Comparison of ENCODE assay signal across 12 mouse cellular contexts in genomic region chr7:88318904-88319303, GRCm38 (mm10).
"Had no signal": no experiment of that assay in that cellular context is flagged by ENCODE, and none has a peak within 500 bp of the region (broad histone marks: within the 10 kb centered on the region; RNA-seq: fewer than 3 reads in every experiment).

No protein-coding gene starts in this region.

- H3K4me3 ChIP-seq: limb, embryonic 15.5 days; liver, embryonic 12.5 days; midbrain, embryonic 13.5 days; neural tube, embryonic 15.5 days had no signal

- H3K36me3 ChIP-seq: limb, embryonic 15.5 days; liver, embryonic 12.5 days; midbrain, embryonic 13.5 days; neural tube, embryonic 15.5 days had no signal

- H3K9me3 ChIP-seq: limb, embryonic 15.5 days; liver, embryonic 12.5 days; midbrain, embryonic 13.5 days; neural tube, embryonic 15.5 days had no signal

- H3K4me2 ChIP-seq: limb, embryonic 15.5 days; liver, embryonic 12.5 days; lung, embryonic 14.5 days; midbrain, embryonic 13.5 days; neural tube, embryonic 15.5 days had no signal

- DNase-seq: kidney, adult 18-20 months; kidney, postnatal 14 days; lung, embryonic 14.5 days; lung, postnatal 10 days; lung, postnatal 4 days; right cerebral cortex, postnatal 4 days; spleen, adult 18-20 months; thymus, postnatal 4 days had no signal

- H3K4me1 ChIP-seq: liver, embryonic 12.5 days had no signal

- ATAC-seq: liver, embryonic 12.5 days; midbrain, embryonic 13.5 days had no signal

- H3K27ac ChIP-seq: limb, embryonic 15.5 days; liver, embryonic 12.5 days; midbrain, embryonic 13.5 days; neural tube, embryonic 15.5 days had no signal

- H3K27me3 ChIP-seq: limb, embryonic 15.5 days; liver, embryonic 12.5 days; midbrain, embryonic 13.5 days; neural tube, embryonic 15.5 days had no signal

- H3K9ac ChIP-seq: limb, embryonic 15.5 days; liver, embryonic 12.5 days; lung, embryonic 14.5 days; midbrain, embryonic 13.5 days; neural tube, embryonic 15.5 days had no signal
